Mouse (Mus musculus) liver, embryonic 14.5 days (tissue): ENCODE results near the gene Xkrx.

ENCODE experiments used
- CTCF ChIP-seq: IDR thresholded peaks from 2 replicates; pipeline ENCODE4 v1.5.1; 2016; ENCODE audit warnings: antibody characterized with exemption, low read depth, control low read depth
- EP300 ChIP-seq: IDR thresholded peaks from 2 replicates; pipeline ENCODE4 v1.6.1; 2016; ENCODE audit warnings: antibody characterized with exemption, low read depth

DNA sequence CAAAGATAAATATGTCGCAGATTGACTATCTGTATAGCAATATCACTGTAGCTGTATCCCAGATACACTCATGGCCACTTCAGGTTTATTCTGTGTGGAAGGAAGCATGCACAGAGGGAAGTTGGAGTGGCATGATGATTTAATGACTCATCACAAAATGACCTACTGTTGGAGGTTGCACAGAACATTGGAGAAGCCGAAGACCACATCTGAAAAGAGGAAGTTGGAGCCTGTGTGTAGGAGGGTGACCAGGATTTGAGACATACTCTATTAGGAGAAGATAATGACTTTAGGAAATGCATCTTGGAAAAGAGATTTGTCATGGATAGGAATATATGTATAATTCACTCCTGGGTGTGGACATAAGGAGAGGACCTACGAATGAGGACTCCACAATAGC is 45.5 kb downstream of the Xkrx start:
- TF ChIP-seq CTCF (no peak), EP300 (no peak)
